Mouse (Mus musculus) lung, adult 2 months (tissue): ENCODE data around the gene Limd1. TPM values are rescaled to one million over a fixed set of nuclear protein-coding genes. Genes with fewer than 3 reads are reported as not detected.
"Not testable (repeated sequence)": the region's sequence is repeated elsewhere in the genome, so short reads cannot be mapped to it uniquely, and the experiment has no call there.

Experiments used
- DNase-seq: peaks from one replicate; pipeline ENCODE4 v3.0.0; 2022
- H3K4me1 ChIP-seq: fragments of 200-500 bp; 2 replicates; pipeline ENCODE4 v1.6.1; 2011; ENCODE audit warnings: low read length; ENCODE audit not compliant: control insufficient read depth, insufficient read depth
- H3K4me3 ChIP-seq: fragments of 200-500 bp; replicated peaks from 2 replicates; pipeline ENCODE3; 2011; ENCODE audit warnings: low read depth, mild to moderate bottlenecking, control low read depth, low read length; ENCODE audit errors: extremely low read depth
- CTCF ChIP-seq: fragments of 200-500 bp; IDR thresholded peaks from 2 replicates; pipeline ENCODE4 v1.5.1; 2011; ENCODE audit warnings: mild to moderate bottlenecking, low read length, control low read depth; ENCODE audit not compliant: insufficient read depth
- POLR2A ChIP-seq: fragments of 200-500 bp; IDR thresholded peaks from 2 replicates; pipeline ENCODE4 v1.6.1; 2011; ENCODE audit warnings: low read depth, mild to moderate bottlenecking, control low read depth, low read length, borderline replicate concordance; ENCODE audit errors: extremely low read depth
- WGBS: fragments of 180-500 bp; shearing (Covaris S2); methylation state at CpG from one replicate; pipeline ENCODE4 v1.1.7; 2018; 5-methylcytosine and 5-hydroxymethylcytosine counted together
- polyA plus RNA-seq: library from polyadenylated mRNA; depleted of rRNA; stranded (reverse); fragments of >200 nt; gene quantifications from 2 replicates; pipeline ENCODE4 v1.2.3, GENCODE M21; 2012; rRNA removed

The Limd1 gene
- polyA plus RNA-seq: 42.0 and 73.5 TPM in 2 replicates

GRCm38 (mm10) chr9:123478586-123479195, at the start of gene Limd1:
Gene Limd1, plus strand, starts transcription at chr9:123478706.
- DNase-seq: peak; percentile 81
- under 1% methylated on average over 39 of the region's 57 CpGs for WGBS
- TF ChIP-seq CTCF (no peak), POLR2A (peak; percentile 64; the same call in 1 of the 2 replicates)
- Histone ChIP-seq H3K4me3 (peak within 1 kb of the TSS; percentile 83), H3K4me1 (peaks cover 32% of the 10 kb centered on the region)

- DNase-seq: no peak
- no peak for TF ChIP-seq CTCF
- WGBS: 85% methylated on average over 4 of the region's 4 CpGs
- no peak overlapping the region for H3K4me3 ChIP-seq
- H3K4me1 ChIP-seq: peaks cover 9% of the 10 kb centered on the region
Measured at GRCm38 (mm10) chr9:123429863-123430262, 48.6 kb upstream of the Limd1 start.

- DNase-seq: no peak
- TF ChIP-seq POLR2A: no peak
- no peak for TF ChIP-seq CTCF
- Histone ChIP-seq H3K4me1 (peaks cover 9% of the 10 kb centered on the region), H3K4me3 (no peak overlapping the region)
Measured at GRCm38 (mm10) chr9:123430973-123431372, 47.5 kb upstream of the Limd1 start.

- no peak for TF ChIP-seq CTCF
- TF ChIP-seq POLR2A: no peak
- H3K4me3 ChIP-seq: no peak overlapping the region
- WGBS: 78% methylated on average over 2 of the region's 2 CpGs
Measured at GRCm38 (mm10) chr9:123438223-123438622, 40.3 kb upstream of the Limd1 start.

GRCm38 (mm10) chr9:123440230-123441058, 38.1 kb upstream of the Limd1 start:
- DNase-seq: no peak
- TF ChIP-seq POLR2A: no peak
- peak; percentile 15; the same call in 1 of the 2 replicates for TF ChIP-seq CTCF
- WGBS: 61% methylated on average over 5 of the region's 5 CpGs

More at GRCm38 (mm10) chr9:123438223-123438622, 40.3 kb upstream of the Limd1 start:
- no peaks in the 10 kb centered on the region for H3K4me1 ChIP-seq
- DNase-seq: no peak

GRCm38 (mm10) chr9:123447101-123447500, 31.4 kb upstream of the Limd1 start:
- not testable (repeated sequence) for DNase-seq, H3K4me1 ChIP-seq, H3K4me3 ChIP-seq
- WGBS: 96% methylated on average over 3 of the region's 3 CpGs
- 0 out of 2 replicates have a peak, but pooled peaks have one; percentile 5 for TF ChIP-seq CTCF

More at GRCm38 (mm10) chr9:123440230-123441058, 38.1 kb upstream of the Limd1 start:
- H3K4me1 ChIP-seq: no peaks in the 10 kb centered on the region
- no peak overlapping the region for H3K4me3 ChIP-seq

GRCm38 (mm10) chr9:123448594-123448993, 29.9 kb upstream of the Limd1 start:
- TF ChIP-seq CTCF: no peak
- no peak for TF ChIP-seq POLR2A
- no peak for DNase-seq
- Histone ChIP-seq H3K4me1 (no peaks in the 10 kb centered on the region), H3K4me3 (no peak overlapping the region)

- TF ChIP-seq POLR2A (no peak), CTCF (peak; percentile 52)
- WGBS: 44% methylated on average over 2 of the region's 2 CpGs
- H3K4me1 ChIP-seq: no peaks in the 10 kb centered on the region
- no peak overlapping the region for H3K4me3 ChIP-seq
- DNase-seq: peak; percentile 50
Measured at GRCm38 (mm10) chr9:123450174-123450573, 28.3 kb upstream of the Limd1 start.

- 51% methylated on average over 3 of the region's 3 CpGs for WGBS
- Histone ChIP-seq H3K4me3 (no peak overlapping the region), H3K4me1 (peaks cover under 1% of the 10 kb centered on the region)
- DNase-seq: no peak
- no peak for TF ChIP-seq POLR2A
- TF ChIP-seq CTCF: no peak
Measured at GRCm38 (mm10) chr9:123451772-123452171, 26.7 kb upstream of the Limd1 start.
